Mouse (Mus musculus) left cerebral cortex, postnatal 10 days (tissue): Measurements from ENCODE around the gene Jam3. TPM values are rescaled to one million over a fixed set of nuclear protein-coding genes. Genes with fewer than 3 reads are reported as not detected.
A peak's percentile ranks its signal among the peaks of the same experiment; 100 is the strongest.

ENCODE experiments used
- DNase-seq, 2 experiments: peaks; one replicate each; pipeline ENCODE4 v3.0.0; 2021 to 2022; ENCODE audit warnings: low spot score in 2 of 2, mixed read lengths in 1 of 2; ENCODE audit errors: extremely low spot score in 1 of 2
- intact Hi-C: fragments of 180-260 bp; cut with DNase I; formaldehyde crosslinking; loops from one replicate; pipeline ENCODE4 v1.15.1; 2025
- total RNA-seq, 2 experiments: library from RNA; stranded (reverse); gene quantifications; 2 replicates each; pipeline ENCODE4 v1.2.3; 2021

Gene Jam3
- total RNA-seq, 2 experiments from 2014 or later: 20.1 to 24.9 TPM

GRCm38 (mm10) chr9:27134410-27134809, 20.8 kb downstream of the Jam3 start:
- DNase-seq: no peak
- intact Hi-C loops: no loop called here

GRCm38 (mm10) chr9:27128629-27129028, 26.6 kb downstream of the Jam3 start:
- intact Hi-C loops: no loop called here
- DNase-seq: no peak

DNA sequence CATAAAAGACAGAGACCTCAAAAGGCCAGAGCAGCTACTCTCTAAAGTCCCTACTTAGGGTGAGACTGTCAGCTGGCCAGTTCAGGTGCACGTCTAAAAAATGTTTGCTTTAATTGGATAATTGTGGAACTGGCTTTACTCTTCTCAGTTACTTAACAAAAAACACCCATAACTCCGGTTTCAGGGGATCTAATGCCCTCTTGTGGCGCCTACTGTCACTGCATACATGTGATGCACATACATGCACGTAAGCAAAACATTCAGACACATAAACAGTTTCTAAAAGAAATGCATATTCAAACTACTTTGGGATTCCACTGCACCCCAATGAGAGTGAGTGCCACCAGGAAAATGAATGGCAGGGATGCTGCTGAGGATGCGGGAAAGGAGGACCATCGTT, 28.7 kb downstream of the Jam3 start:
- no peak for DNase-seq
- intact Hi-C loops: no loop called here

DNA sequence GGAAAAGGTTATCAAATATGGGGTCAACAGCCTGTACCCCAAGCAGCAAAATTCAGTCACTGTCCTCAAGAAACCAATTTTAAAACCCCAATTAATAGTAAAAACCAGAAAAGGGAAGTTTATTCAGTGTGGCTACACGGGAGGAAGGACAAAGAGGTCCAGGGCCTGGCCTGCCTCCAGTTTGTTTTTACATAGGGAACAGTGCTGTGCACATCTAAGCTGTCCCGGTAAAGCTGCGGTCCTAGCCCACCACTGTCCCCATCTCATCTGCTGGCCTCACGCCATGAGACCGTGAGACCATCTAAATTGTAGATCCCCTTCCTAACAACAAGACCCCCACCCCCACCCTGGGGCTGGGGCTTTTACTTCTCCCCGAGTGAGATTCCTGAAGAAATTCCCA, 29.8 kb downstream of the Jam3 start:
- intact Hi-C loops: no loop called here
- peak in 1 of 2 experiments; percentile 42 for DNase-seq

DNA sequence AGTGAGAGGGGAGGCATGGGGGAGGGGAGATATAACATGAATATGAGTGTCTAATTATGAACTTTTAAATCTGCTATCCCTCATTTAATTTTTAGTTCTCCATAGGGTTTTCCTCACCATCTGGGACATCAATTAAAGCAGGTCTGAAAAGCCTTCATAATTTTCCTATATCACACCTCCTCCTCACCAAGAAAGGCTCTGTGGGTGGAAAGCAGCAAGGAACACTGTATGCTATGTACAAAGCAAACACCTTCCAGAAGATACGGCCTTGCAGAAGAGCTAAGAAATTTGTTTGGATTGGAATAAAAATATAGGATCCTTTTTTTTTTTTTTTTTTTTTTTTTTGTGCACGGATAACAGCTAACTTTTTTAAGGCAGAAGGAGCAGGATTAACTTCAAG, 31.3 kb downstream of the Jam3 start:
- DNase-seq: peak in 1 of 2 experiments; percentile 34
- intact Hi-C loops: no loop called here

GRCm38 (mm10) chr9:27122963-27123362, 32.3 kb downstream of the Jam3 start:
- intact Hi-C loops: no loop called here
- no peak for DNase-seq

DNA sequence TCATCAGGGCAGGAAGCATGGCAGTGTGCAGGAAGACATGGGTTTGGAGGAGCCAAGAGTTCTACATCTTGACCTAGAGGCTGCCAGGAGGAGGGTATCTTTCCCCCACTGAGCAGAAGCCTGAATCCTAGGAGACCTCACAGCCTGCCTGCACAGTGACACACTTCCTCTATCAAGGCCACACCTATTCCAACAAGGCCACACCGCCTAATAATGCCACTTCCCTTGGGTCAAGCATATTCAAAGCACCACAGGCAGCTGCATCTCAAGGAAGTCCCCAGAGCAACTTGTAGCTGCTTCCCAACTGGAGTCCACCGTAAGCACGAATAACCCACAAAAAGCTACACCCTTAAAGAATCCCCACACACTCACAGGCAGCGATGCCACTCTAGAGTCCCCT, 33.1 kb downstream of the Jam3 start:
- no peak for DNase-seq
- intact Hi-C loops: no loop called here

DNA sequence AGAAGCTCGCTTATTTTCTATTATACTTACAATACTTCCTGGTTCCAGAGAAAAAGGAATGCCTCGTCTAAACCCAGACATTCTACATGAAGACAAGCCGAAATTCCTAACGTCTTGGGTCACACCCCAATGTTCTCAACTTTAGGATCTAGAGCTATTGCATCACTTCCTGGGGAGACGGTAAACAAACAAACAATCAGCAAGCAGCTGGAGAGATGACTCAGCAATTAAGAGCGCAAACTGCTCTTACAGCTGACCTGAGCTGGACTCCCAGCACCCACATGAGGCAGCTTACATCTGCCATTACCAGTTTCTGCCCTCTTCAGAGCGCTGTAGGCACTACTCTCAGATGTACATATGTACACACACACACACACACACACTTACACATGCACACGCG, 34.0 kb downstream of the Jam3 start:
- intact Hi-C loops: no loop called here
- DNase-seq: no peak

DNA sequence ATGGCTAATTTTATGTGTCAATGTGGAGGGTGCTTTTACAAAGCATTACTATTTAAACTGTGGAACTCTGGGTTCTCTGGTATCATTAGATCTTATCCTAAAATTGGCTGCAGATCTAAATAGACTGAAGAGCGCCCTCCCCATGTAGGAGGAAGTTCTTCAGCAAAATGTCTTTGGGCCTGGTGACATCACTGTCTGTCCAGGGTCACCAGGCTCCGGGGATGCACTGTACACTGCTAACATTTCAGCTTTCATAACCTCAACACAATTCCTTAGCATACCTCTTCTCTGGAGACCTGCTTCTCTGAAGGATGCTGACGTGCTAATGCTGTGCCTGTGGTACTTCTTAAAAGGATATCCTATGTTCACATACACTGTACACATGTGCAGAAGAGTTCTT, 43.5 kb downstream of the Jam3 start:
- no peak for DNase-seq
- intact Hi-C loops: loop anchor here (5.0 kb wide), 1 partner anchor 36 kb away; no protein-coding TSS in a partner anchor

- intact Hi-C loops: loop anchor here (5.0 kb wide), 1 partner anchor 37 kb away; no protein-coding TSS in a partner anchor
- DNase-seq: no peak
Measured at GRCm38 (mm10) chr9:27110681-27111080, 44.5 kb downstream of the Jam3 start.

- intact Hi-C loops: loop anchor here (5.0 kb wide), 2 partner anchors 37 to 217 kb away; no protein-coding TSS in a partner anchor
- peak; percentile 27 to 76 for DNase-seq
Measured at GRCm38 (mm10) chr9:27109533-27110514, 45.4 kb downstream of the Jam3 start.

GRCm38 (mm10) chr9:27108451-27108850, 46.8 kb downstream of the Jam3 start:
- intact Hi-C loops: loop anchor here (5.0 kb wide), 1 partner anchor 219 kb away; no protein-coding TSS in a partner anchor
- DNase-seq: no peak

- DNase-seq: peak; percentile 45 to 53
- intact Hi-C loops: loop anchor here (2.0 to 5.0 kb wide), 2 partner anchors 71 to 221 kb away; no protein-coding TSS in a partner anchor
Measured at GRCm38 (mm10) chr9:27106081-27106480, 49.1 kb downstream of the Jam3 start.

DNA sequence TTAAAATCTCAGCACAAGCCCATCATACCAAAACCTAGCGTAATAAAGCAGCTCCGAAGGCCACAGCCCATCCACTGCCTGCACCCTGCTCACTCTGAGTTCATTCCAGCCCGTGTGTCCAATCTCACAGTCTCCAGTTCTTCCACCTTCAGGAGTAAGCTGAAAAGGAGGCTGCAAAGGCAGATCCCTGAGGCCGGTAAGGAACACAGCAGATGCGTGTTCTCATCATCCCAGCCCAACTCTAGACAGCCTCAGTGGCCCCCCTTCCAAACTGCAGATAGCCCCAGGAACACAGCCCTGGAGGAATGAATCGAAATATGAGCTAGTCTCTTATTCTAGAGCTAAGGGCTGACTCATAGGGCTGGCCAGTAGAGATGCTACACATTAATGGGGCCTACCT, 53.8 kb downstream of the Jam3 start:
- DNase-seq: no peak
- intact Hi-C loops: no loop called here

- no peak for DNase-seq
- intact Hi-C loops: no loop called here
Measured at GRCm38 (mm10) chr9:27099474-27099873, 55.7 kb downstream of the Jam3 start.

- DNase-seq: no peak
- intact Hi-C loops: no loop called here
Measured at GRCm38 (mm10) chr9:27098557-27098956, 56.7 kb downstream of the Jam3 start.

- DNase-seq: no peak
- intact Hi-C loops: no loop called here
Measured at GRCm38 (mm10) chr9:27098092-27098491, 57.1 kb downstream of the Jam3 start.

GRCm38 (mm10) chr9:27092916-27093315, 62.3 kb downstream of the Jam3 start:
- intact Hi-C loops: no loop called here
- DNase-seq: no peak

DNA sequence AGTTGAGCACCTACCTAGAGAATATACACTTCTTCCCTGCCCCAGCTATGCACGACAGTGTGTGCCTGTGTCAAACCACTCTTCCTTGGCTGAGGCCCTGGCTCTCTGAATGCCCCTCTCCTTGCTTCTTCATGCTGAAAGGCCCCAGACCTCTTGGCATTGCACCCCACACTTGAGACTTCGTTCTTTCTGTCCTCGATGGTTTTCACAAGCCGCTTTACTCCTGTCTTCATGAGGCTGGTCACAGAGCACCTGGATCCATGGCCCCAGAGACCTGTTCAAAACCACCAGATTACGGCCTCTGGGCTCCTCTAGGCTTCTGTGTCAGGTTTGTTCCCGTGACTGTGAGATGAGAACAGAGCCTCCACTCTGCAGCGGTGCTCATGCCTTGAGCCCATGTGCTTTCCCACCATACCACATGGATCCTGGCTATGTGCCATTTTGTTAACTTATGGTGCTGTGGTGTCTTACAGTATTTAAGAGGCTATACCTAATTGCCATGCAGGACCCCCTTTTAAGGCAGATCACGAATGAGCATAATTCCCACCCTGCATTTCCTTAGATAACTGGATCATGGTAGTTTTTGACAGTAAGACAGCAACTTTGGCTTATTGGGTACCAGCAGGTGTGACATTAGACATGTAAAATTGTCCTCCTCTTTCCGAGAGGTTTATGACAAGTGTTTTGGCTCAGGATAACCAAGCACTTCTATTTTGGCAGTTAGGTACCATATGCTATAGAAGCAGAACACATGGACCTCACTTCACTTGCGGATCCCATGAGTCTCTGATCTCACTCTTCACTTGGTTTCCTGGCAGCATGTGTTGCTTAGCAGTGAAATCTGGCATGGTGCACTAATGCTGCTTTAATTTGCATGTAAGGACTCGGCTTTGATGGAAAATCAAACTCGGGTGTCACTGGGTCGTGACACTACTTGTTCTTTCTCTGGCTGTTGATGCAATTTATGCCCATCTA, 64.1 kb downstream of the Jam3 start:
- peak in 1 of 2 experiments; percentile 57 for DNase-seq
- intact Hi-C loops: no loop called here
